Mouse (Mus musculus) limb, embryonic 15.5 days (tissue): ENCODE measurements around the gene Ssh2. TPM values are rescaled to one million over a fixed set of nuclear protein-coding genes. Genes with fewer than 3 reads are reported as not detected.
A peak's percentile ranks its signal among the peaks of the same experiment; 100 is the strongest.

ENCODE experiments used
- ATAC-seq: fragments of 200-750 bp; cut with Nextera tagmentation; 2 replicates; pipeline ENCODE4 v1.8.0; 2017; ENCODE audit warnings: low read depth, moderate TSS enrichment; ENCODE audit not compliant: insufficient number of reproducible peaks, low FRiP score, low TSS enrichment
- H3K27ac ChIP-seq: fragments of 300-500 bp; sonication (generic); 2 replicates; pipeline ENCODE4 v1.5.1; 2015; ENCODE audit warnings: moderate library complexity, mild to moderate bottlenecking, inconsistent platforms
- H3K27me3 ChIP-seq: fragments of 300-500 bp; sonication (generic); 2 replicates; pipeline ENCODE4 v1.6.1; 2015; ENCODE audit warnings: inconsistent platforms
- H3K36me3 ChIP-seq: fragments of 300-500 bp; sonication (generic); 2 replicates; pipeline ENCODE4 v1.6.1; 2015; ENCODE audit warnings: inconsistent platforms
- H3K4me1 ChIP-seq: fragments of 300-500 bp; sonication (generic); 2 replicates; pipeline ENCODE4 v1.6.1; 2015; ENCODE audit warnings: inconsistent platforms
- H3K4me2 ChIP-seq: fragments of 300-500 bp; sonication (generic); 2 replicates; pipeline ENCODE4 v1.6.1; 2015; ENCODE audit warnings: mild to moderate bottlenecking, inconsistent platforms
- H3K4me3 ChIP-seq: fragments of 300-500 bp; sonication (generic); 2 replicates; pipeline ENCODE4 v1.5.1; 2015; ENCODE audit warnings: mild to moderate bottlenecking, inconsistent platforms
- H3K9ac ChIP-seq: fragments of 300-500 bp; sonication (generic); 2 replicates; pipeline ENCODE4 v1.6.1; 2015; ENCODE audit warnings: inconsistent platforms
- H3K9me3 ChIP-seq: fragments of 300-500 bp; sonication (generic); 2 replicates; pipeline ENCODE4 v1.6.1; 2016; ENCODE audit warnings: inconsistent platforms
- WGBS: fragments of 180-500 bp; shearing (Covaris S2); methylation state at CpG from one replicate; pipeline ENCODE4 v1.1.7; 2015; 5-methylcytosine and 5-hydroxymethylcytosine counted together
- polyA plus RNA-seq: library from polyadenylated mRNA; unstranded; fragments of >200 nt; fragmentation: Nextera tagmentation; extraction: Ambion mirVana; gene quantifications from 2 replicates; pipeline ENCODE4 v1.2.1, GENCODE M21; 2015

Ssh2 gene
- polyA plus RNA-seq, 1 experiment from 2014 or later, result 7.9 TPM

GRCm38 (mm10) chr11:77499354-77499753 is 283.3 kb downstream of the Ssh2 start:
- Histone ChIP-seq H3K4me2 (no peak overlapping the region), H3K36me3 (peaks cover 42% of the 10 kb centered on the region), H3K27me3 (no peaks in the 10 kb centered on the region), H3K4me1 (peaks cover 64% of the 10 kb centered on the region), H3K27ac (no peak overlapping the region), H3K9ac (no peak overlapping the region), H3K9me3 (no peaks in the 10 kb centered on the region), H3K4me3 (no peak overlapping the region)
- no peak for ATAC-seq
- 82% methylated on average over 7 of the region's 7 CpGs for WGBS

- no peaks in the 10 kb centered on the region for H3K27me3 ChIP-seq
- no peak overlapping the region for H3K4me3 ChIP-seq
- H3K4me1 ChIP-seq, result peaks cover 51% of the 10 kb centered on the region
- no peaks in the 10 kb centered on the region for H3K9me3 ChIP-seq
- peaks cover 54% of the 10 kb centered on the region for H3K36me3 ChIP-seq
- no peak for ATAC-seq
- WGBS, result 75% methylated on average over 17 of the region's 17 CpGs
- H3K27ac ChIP-seq, result no peak overlapping the region
- H3K4me2 ChIP-seq, result no peak overlapping the region
- H3K9ac ChIP-seq, result no peak overlapping the region
Observed at GRCm38 (mm10) chr11:77500361-77501325, 284.6 kb downstream of the Ssh2 start.

- peaks cover 62% of the 10 kb centered on the region for H3K36me3 ChIP-seq
- H3K4me1 ChIP-seq, result peaks cover 44% of the 10 kb centered on the region
- H3K4me2 ChIP-seq, result no peak overlapping the region
- no peak for ATAC-seq
- H3K9ac ChIP-seq, result no peak overlapping the region
- H3K9me3 ChIP-seq, result no peaks in the 10 kb centered on the region
- no peak overlapping the region for H3K27ac ChIP-seq
- no peak overlapping the region for H3K4me3 ChIP-seq
- WGBS, result 18% methylated on average over 5 of the region's 5 CpGs
- no peaks in the 10 kb centered on the region for H3K27me3 ChIP-seq
Observed at GRCm38 (mm10) chr11:77501392-77501791, 285.3 kb downstream of the Ssh2 start.

- Histone ChIP-seq H3K36me3 (peaks cover 68% of the 10 kb centered on the region), H3K4me1 (peaks cover 47% of the 10 kb centered on the region), H3K9ac (no peak overlapping the region), H3K9me3 (no peaks in the 10 kb centered on the region), H3K4me2 (no peak overlapping the region), H3K27ac (no peak overlapping the region), H3K4me3 (no peak overlapping the region), H3K27me3 (no peaks in the 10 kb centered on the region)
- no peak for ATAC-seq
- 88% methylated on average over 4 of the region's 4 CpGs for WGBS
Observed at GRCm38 (mm10) chr11:77501971-77502370, 285.9 kb downstream of the Ssh2 start.

GRCm38 (mm10) chr11:77502481-77502880 is 286.4 kb downstream of the Ssh2 start:
- Histone ChIP-seq H3K4me1 (peaks cover 47% of the 10 kb centered on the region), H3K4me2 (no peak overlapping the region), H3K36me3 (peaks cover 73% of the 10 kb centered on the region), H3K27ac (no peak overlapping the region), H3K4me3 (no peak overlapping the region), H3K9me3 (no peaks in the 10 kb centered on the region), H3K9ac (no peak overlapping the region), H3K27me3 (no peaks in the 10 kb centered on the region)
- 78% methylated on average over 6 of the region's 6 CpGs for WGBS
- no peak for ATAC-seq

- Histone ChIP-seq H3K27me3 (no peaks in the 10 kb centered on the region), H3K4me1 (peaks cover 46% of the 10 kb centered on the region), H3K36me3 (peaks cover 75% of the 10 kb centered on the region), H3K9me3 (no peaks in the 10 kb centered on the region), H3K27ac (0 out of 2 replicates have a peak overlapping the region, but pooled peaks have one; percentile 0), H3K9ac (no peak overlapping the region), H3K4me3 (no peak overlapping the region), H3K4me2 (no peak overlapping the region)
- no peak for ATAC-seq
- 57% methylated on average over 3 of the region's 3 CpGs for WGBS
Observed at GRCm38 (mm10) chr11:77503511-77503910, 287.4 kb downstream of the Ssh2 start.

GRCm38 (mm10) chr11:77504377-77504776 is 288.3 kb downstream of the Ssh2 start:
- Histone ChIP-seq H3K4me2 (no peak overlapping the region), H3K9me3 (no peaks in the 10 kb centered on the region), H3K4me1 (peaks cover 52% of the 10 kb centered on the region), H3K36me3 (peaks cover 77% of the 10 kb centered on the region), H3K27me3 (no peaks in the 10 kb centered on the region), H3K27ac (0 out of 2 replicates have a peak overlapping the region, but pooled peaks have one; percentile 0), H3K4me3 (no peak overlapping the region), H3K9ac (no peak overlapping the region)
- ATAC-seq, result no peak
- 92% methylated on average over 19 of the region's 19 CpGs for WGBS

GRCm38 (mm10) chr11:77505291-77505980 is 289.3 kb downstream of the Ssh2 start:
- no peak overlapping the region for H3K4me2 ChIP-seq
- peaks cover 48% of the 10 kb centered on the region for H3K4me1 ChIP-seq
- H3K9me3 ChIP-seq, result no peaks in the 10 kb centered on the region
- H3K9ac ChIP-seq, result no peak overlapping the region
- peaks cover 72% of the 10 kb centered on the region for H3K36me3 ChIP-seq
- H3K27ac ChIP-seq, result no peak overlapping the region
- ATAC-seq, result no peak
- H3K4me3 ChIP-seq, result no peak overlapping the region
- 89% methylated on average over 22 of the region's 22 CpGs for WGBS
- H3K27me3 ChIP-seq, result no peaks in the 10 kb centered on the region

- Histone ChIP-seq H3K9me3 (no peaks in the 10 kb centered on the region), H3K9ac (0 out of 2 replicates have a peak overlapping the region, but pooled peaks have one; percentile 2), H3K4me1 (peaks cover 40% of the 10 kb centered on the region), H3K27me3 (no peaks in the 10 kb centered on the region), H3K36me3 (peaks cover 66% of the 10 kb centered on the region), H3K27ac (peak overlapping the region; percentile 18; the same call in 1 of the 2 replicates), H3K4me2 (no peak overlapping the region), H3K4me3 (no peak overlapping the region)
- ATAC-seq, result no peak
- 77% methylated on average over 14 of the region's 14 CpGs for WGBS
Observed at GRCm38 (mm10) chr11:77506273-77506672, 290.2 kb downstream of the Ssh2 start.

- H3K9ac ChIP-seq, result 0 out of 2 replicates have a peak overlapping the region, but pooled peaks have one; percentile 2
- H3K4me1 ChIP-seq, result peaks cover 45% of the 10 kb centered on the region
- WGBS, result 77% methylated on average over 6 of the region's 6 CpGs
- no peak overlapping the region for H3K4me3 ChIP-seq
- no peaks in the 10 kb centered on the region for H3K9me3 ChIP-seq
- H3K27me3 ChIP-seq, result no peaks in the 10 kb centered on the region
- H3K27ac ChIP-seq, result peak overlapping the region; percentile 71; the same call in 1 of the 2 replicates
- H3K36me3 ChIP-seq, result peaks cover 65% of the 10 kb centered on the region
- H3K4me2 ChIP-seq, result no peak overlapping the region
- ATAC-seq, result no peak
Observed at GRCm38 (mm10) chr11:77506941-77507340, 290.9 kb downstream of the Ssh2 start.

GRCm38 (mm10) chr11:77507426-77507825 is 291.3 kb downstream of the Ssh2 start:
- Histone ChIP-seq H3K9me3 (no peaks in the 10 kb centered on the region), H3K36me3 (peaks cover 62% of the 10 kb centered on the region), H3K27me3 (no peaks in the 10 kb centered on the region), H3K4me3 (no peak overlapping the region), H3K27ac (peak overlapping the region; percentile 71), H3K4me2 (no peak overlapping the region), H3K9ac (no peak overlapping the region), H3K4me1 (peaks cover 48% of the 10 kb centered on the region)
- ATAC-seq, result no peak
- 62% methylated on average over 4 of the region's 4 CpGs for WGBS
